Mouse (Mus musculus) cerebellum, postnatal 14 days (tissue): ENCODE results near the gene Cblb.

Experiments
- DNase-seq, 2 experiments: peaks; one replicate each; pipeline ENCODE4 v3.0.0; 2021; ENCODE audit warnings: mixed read lengths in 2 of 2

Gene Cblb

DNA sequence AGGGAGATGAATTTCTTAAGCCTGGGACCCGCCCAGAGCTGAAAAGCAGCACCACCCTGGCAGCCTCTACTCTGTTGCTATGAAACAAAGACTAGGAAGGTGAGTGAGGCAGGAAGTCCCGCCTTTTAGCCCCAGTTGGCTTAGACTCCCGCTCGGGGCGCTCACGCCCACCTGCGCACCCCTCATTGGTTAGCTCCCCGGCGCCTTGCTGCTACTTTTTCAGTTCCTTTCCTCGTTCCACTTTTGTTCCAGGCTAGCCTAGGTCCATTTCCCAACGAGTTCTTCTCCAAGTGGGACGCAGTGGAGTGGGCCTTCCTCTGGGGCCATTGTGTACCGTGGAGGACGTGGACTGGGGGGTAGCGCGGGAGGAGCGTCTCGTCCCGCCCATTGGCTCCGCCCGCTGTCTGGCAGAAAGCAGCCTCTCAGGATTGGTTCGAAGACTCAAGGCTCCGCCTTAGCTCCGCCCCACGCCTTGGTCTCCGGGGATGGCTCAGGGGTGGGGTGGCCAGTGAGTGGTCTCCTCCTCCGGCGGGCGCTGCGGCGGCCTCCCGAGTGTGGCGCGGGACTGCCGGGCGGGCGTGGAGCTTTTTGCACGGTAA is at the start of gene Cblb:
Gene Cblb, plus strand, starts transcription at position 135 of the 599 bp plus-strand sequence.
- peak; percentile 97 for DNase-seq

GRCm38 (mm10) chr16:51985436-51985835 is 45.6 kb upstream of the Cblb start:
- DNase-seq: peak; percentile 22 to 29

- DNase-seq: no peak
Measured at GRCm38 (mm10) chr16:51986207-51986606, 44.8 kb upstream of the Cblb start.

- no peak for DNase-seq
Measured at GRCm38 (mm10) chr16:51987085-51987620, 43.9 kb upstream of the Cblb start.

DNA sequence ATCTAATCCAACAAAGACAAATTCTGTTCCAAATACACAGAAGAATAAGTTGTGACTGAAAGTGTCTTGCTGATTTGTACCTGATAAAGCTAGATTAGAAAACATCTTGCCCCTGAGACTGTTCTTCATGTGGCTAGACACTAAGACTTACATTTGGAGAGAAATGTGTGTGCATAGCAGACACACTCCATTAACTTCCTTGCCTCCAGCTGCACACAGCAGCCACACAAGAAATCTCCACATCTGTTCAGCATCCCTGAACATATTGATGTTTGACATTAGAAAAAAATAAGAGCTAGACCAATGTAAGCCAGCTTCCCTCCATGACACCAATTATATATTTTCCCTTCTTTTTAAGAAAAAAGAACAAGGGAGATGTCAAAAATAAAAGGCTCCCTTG is 43.0 kb upstream of the Cblb start:
- no peak for DNase-seq

- DNase-seq: no peak
Measured at GRCm38 (mm10) chr16:51989259-51989658, 41.8 kb upstream of the Cblb start.

GRCm38 (mm10) chr16:52000043-52000442 is 31.0 kb upstream of the Cblb start:
- DNase-seq: no peak

- no peak for DNase-seq
Measured at GRCm38 (mm10) chr16:52000801-52001200, 30.2 kb upstream of the Cblb start.

GRCm38 (mm10) chr16:52007006-52007405 is 24.0 kb upstream of the Cblb start:
- no peak for DNase-seq

DNA sequence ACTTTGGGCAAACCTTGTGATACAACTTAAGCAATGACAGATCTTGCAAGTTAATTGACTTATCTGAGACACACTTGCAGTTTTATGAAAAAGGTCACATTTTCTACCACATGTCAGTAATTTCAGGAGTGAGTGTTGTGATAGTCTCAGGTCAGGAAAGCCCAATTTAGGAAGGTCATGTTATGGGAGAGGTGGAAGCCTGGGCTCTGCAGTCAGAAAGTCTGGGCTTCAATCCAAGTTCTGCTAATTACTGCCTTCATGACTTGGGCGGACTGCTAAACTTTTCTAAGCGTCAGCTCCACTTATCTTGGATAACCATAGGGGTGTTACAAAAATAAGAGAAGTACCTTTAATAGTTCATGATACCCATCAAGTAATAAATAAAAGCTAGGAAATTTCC is 22.6 kb upstream of the Cblb start:
- no peak for DNase-seq

GRCm38 (mm10) chr16:52009421-52009820 is 21.6 kb upstream of the Cblb start:
- no peak for DNase-seq

- DNase-seq: no peak
Measured at GRCm38 (mm10) chr16:52012984-52013383, 18.0 kb upstream of the Cblb start.

DNA sequence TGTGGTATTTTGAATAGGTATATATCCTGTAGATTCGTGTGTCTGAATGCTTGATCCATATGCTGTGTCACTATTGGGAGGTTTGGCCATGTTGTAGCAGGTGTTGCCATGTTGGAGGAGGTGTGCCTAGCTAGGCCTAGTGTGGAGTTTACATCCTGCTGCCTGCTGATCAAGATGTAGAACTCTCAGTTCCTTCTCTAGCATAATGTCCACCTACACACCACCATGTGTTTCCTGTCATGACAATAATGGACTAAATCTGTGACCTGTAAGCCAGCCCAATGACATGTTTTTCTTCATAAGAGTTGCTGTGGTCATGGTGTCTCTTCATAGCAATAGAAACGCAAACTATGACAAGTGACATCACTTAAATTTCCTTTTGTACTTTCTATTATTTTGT is 17.2 kb upstream of the Cblb start:
- no peak for DNase-seq

DNA sequence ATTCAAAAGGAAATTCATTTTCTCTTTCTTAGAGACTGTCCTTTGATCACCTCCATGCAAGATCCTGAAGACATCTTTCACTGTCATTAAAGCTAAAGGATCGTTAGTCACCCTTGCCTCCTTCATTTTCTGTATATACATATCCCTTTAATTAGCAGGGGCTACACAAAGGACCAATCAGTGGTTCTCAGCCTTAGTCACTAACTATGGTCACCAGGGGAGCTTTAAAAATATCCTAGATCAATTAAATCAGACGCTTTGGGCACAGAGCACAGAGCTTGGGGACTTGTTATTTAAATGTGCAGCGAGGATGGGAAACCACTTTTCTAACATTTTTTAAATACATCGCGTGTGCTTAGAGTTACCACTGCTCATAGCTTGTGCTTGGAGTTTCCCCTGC is 7.6 kb upstream of the Cblb start:
- no peak for DNase-seq

- DNase-seq: no peak
Measured at GRCm38 (mm10) chr16:52027326-52027725, 3.7 kb upstream of the Cblb start.

DNA sequence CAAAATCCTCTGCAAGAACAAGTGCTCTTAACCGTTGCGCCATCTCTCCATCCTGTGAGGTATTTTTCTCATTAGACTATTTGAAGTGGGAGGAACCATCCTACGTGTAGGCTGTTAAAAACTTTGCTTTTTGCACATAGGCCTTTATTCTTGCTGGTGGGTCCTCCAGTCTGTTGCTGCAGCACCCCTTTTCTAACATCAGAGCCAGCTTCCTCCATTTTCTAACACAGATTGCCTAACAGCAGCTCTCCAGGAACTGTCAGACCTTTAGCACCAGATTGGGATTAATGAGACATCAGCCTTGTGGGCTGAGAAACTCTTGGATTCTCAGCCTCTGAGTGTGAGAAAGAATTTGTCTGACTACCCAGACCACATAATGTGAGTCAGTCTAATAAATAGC is 2.0 kb upstream of the Cblb start:
- DNase-seq: no peak

- DNase-seq: peak; percentile 86 to 88
Measured at GRCm38 (mm10) chr16:52031712-52032251, 757 bp downstream of the Cblb start.

DNA sequence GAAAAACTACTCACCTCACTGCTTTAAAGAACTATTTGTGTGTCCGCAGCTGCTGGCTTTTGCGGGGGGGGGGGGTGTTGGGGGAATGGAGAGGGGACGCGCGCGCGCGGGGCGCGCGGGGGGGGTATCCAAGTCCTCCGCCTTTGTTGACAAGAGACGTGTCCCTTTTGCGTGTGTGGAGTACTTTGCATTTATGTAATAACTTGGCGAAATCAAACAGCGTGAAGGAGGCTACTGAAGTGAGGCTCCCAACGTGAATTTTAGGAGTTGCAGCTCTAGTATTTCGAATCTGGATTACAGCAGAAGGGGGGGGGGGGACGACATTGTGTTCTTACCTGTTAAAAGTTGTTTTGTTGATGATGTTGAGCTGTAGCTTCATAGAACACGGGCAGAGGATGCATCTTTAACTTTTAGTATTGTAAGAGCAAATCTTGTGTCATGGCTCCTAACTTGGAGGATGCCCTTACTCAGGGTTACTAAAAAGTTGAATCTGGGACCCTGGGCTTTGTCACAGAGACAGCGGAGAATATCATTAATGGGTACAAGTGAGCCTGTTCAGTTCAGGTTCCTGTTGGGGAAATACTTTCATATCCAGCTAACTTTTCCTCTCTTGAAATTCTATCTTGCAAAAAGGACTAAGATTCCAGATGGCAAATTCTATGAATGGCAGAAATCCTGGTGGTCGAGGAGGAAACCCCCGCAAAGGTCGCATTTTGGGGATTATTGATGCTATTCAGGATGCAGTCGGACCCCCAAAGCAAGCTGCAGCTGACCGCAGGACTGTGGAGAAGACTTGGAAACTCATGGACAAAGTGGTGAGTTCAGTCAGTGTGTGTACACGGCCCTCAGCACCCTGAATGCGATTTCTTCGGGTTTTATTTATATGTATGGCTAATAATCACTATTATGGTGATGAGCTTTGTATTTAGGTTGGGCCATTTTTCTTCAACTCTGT is 1.6 kb downstream of the Cblb start:
- peak in 1 of 2 experiments; percentile 25 for DNase-seq

DNA sequence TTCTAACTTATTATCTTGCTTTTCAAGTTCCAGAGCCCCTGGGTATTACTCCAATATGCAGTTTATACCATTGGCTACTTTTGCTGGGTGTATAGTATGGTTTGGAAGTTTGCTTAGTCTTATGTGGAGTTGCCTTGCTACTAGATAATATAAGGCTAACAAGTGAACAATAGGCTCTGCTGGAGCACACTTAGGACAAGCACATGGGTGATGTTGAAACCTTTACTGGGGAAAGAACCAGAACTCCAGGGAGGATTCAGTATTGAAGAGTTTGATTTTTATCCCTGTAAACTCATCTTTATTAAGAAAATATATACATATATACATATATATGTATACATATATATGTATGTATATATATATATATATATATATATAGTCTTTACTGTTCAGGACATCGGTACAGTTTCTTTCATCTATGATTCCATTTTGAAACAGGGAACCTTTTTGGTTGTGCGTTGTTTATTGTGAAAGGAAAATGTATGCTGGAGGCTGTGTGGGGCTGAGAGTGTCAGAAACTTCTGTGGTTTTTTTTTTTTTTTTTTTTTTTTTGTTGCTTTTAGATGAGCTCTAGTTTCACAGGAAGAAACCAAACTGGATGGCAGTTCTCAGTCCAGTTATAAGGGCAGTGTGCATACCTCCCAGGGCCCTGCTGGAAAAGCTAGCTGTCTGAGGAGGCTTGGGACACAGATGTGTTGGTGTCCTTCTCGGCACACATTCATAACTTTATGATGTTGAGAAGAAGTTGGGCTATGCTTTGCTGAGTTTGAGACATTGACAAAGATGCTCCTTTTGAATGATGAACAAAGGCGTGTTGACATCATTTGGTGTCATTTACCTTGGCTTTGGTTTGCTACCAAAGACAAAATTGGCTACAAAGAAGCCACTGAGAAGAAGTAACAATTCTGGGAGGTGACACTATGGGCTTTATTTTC is 2.6 kb downstream of the Cblb start:
- no peak for DNase-seq

DNA sequence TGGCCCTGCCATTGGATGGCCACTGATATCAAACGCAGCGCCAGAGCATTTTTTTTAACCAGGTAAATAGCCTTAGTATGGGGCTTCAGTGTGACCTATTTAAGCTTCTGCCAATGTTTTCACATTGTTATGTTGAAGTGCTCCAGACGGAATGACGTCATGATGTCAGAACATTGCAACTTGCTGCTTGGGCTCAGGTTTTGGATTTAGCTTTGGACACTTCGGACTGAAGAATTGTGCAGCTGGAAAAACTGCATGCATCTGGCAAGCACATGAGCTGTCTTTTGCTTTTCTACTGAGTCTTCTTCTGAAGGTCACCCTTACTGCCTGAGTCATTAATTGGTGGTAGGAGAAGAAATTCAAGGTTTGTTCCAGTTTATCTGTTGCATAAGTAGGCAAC is 3.3 kb downstream of the Cblb start:
- DNase-seq: peak in 1 of 2 experiments; percentile 25

DNA sequence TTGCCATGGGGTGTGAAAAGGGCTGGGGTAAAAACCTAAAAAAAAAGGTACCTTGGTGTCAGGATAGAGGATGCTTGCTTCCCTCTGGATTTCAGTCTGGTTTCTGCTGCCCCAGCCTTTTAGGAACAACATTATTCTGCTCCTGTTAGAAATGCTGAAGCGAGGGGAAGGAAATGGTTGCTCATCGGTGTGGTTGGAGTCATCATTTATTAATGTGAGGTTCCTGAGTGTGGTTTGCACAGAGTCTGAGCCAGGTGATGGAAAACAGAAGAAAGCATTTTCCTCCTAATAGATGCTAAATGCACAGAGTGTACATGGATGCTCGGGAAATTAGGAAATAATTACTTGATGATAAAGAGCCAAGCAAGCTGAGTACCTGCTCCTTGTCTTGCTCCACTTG is 5.3 kb downstream of the Cblb start:
- no peak for DNase-seq

- DNase-seq: no peak
Measured at GRCm38 (mm10) chr16:52038283-52038682, 7.3 kb downstream of the Cblb start.

DNA sequence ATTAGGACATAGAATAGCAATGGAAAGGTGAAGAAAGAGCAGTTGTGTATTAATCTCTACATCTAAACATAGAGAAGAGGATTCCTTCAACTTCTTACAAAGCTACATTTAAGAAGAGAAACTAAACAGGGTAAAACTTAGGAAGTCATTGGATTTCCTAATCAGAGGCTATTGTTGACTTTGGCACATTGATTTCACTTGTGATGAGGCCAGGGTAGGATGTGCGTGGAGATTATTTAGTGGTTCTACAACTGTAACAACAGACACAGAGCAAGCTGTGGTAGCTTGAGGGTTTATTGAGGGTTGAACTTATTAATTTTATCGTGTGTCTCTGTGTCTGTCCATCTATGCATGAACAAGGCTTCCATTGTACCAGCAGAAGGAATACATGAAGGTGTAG is 7.8 kb downstream of the Cblb start:
- no peak for DNase-seq
